Mouse (Mus musculus) B cell, adult 2 months (primary cell): ENCODE data around the gene Dpysl5.

Source experiments
- DNase-seq, 2 experiments: peaks; one replicate each; pipeline ENCODE4 v3.0.0; 2022

The Dpysl5 gene

GRCm38 (mm10) chr5:30709744-30710383 lies 1.5 kb upstream of the Dpysl5 start:
- peak; percentile 83 to 85 for DNase-seq

- DNase-seq, result peak in 1 of 2 experiments; percentile 4
Measured at GRCm38 (mm10) chr5:30710486-30710885, 878 bp upstream of the Dpysl5 start.

- DNase-seq, result no peak
Measured at GRCm38 (mm10) chr5:30712002-30712390, 632 bp downstream of the Dpysl5 start.

- DNase-seq, result peak; percentile 43 to 52
Measured at GRCm38 (mm10) chr5:30712441-30713298, 1.3 kb downstream of the Dpysl5 start.

- peak in 1 of 2 experiments; percentile 10 for DNase-seq
Measured at GRCm38 (mm10) chr5:30713299-30713675, 1.9 kb downstream of the Dpysl5 start.

GRCm38 (mm10) chr5:30713691-30714090 lies 2.3 kb downstream of the Dpysl5 start:
- no peak for DNase-seq

- no peak for DNase-seq
Measured at GRCm38 (mm10) chr5:30716311-30716710, 4.9 kb downstream of the Dpysl5 start.

- no peak for DNase-seq
Measured at GRCm38 (mm10) chr5:30717506-30717905, 6.1 kb downstream of the Dpysl5 start.

GRCm38 (mm10) chr5:30717991-30718703 lies 6.8 kb downstream of the Dpysl5 start:
- DNase-seq, result no peak

- DNase-seq, result no peak
Measured at GRCm38 (mm10) chr5:30721935-30722334, 10.6 kb downstream of the Dpysl5 start.

GRCm38 (mm10) chr5:30726151-30726693 lies 14.9 kb downstream of the Dpysl5 start:
- no peak for DNase-seq

- DNase-seq, result no peak
Measured at GRCm38 (mm10) chr5:30732511-30732910, 21.1 kb downstream of the Dpysl5 start.

- no peak for DNase-seq
Measured at GRCm38 (mm10) chr5:30734666-30735065, 23.3 kb downstream of the Dpysl5 start.

- no peak for DNase-seq
Measured at GRCm38 (mm10) chr5:30738127-30738828, 26.9 kb downstream of the Dpysl5 start.

GRCm38 (mm10) chr5:30739595-30739994 lies 28.2 kb downstream of the Dpysl5 start:
- DNase-seq, result no peak

- DNase-seq, result no peak
Measured at GRCm38 (mm10) chr5:30749582-30750311, 38.4 kb downstream of the Dpysl5 start.

- no peak for DNase-seq
Measured at GRCm38 (mm10) chr5:30751071-30751470, 39.7 kb downstream of the Dpysl5 start.

GRCm38 (mm10) chr5:30753128-30753527 lies 41.8 kb downstream of the Dpysl5 start:
- no peak for DNase-seq

GRCm38 (mm10) chr5:30755215-30755614 lies 43.9 kb downstream of the Dpysl5 start:
- DNase-seq, result no peak

- no peak for DNase-seq
Measured at GRCm38 (mm10) chr5:30762815-30763510, 51.6 kb downstream of the Dpysl5 start.

- no peak for DNase-seq
Measured at GRCm38 (mm10) chr5:30763511-30763830, 52.1 kb downstream of the Dpysl5 start.
